Mouse (Mus musculus) lung, embryonic 14.5 days (tissue): ENCODE data around the gene Cep41. TPM values are rescaled to one million over a fixed set of nuclear protein-coding genes. Genes with fewer than 3 reads are reported as not detected.

Source experiments
- ATAC-seq: fragments of 200-750 bp; cut with Nextera tagmentation; 2 replicates; pipeline ENCODE4 v1.8.0; 2017; ENCODE audit warnings: mild to moderate bottlenecking, moderate TSS enrichment, moderate library complexity; ENCODE audit not compliant: insufficient read depth
- DNase-seq: peaks from one replicate; pipeline ENCODE4 v3.0.0-alpha.2; 2015
- H3K27ac ChIP-seq: fragments of 300-500 bp; sonication (generic); 2 replicates; pipeline ENCODE4 v1.5.1; 2014; ENCODE audit warnings: low read depth, mild to moderate bottlenecking, moderate library complexity
- H3K27me3 ChIP-seq: fragments of 300-500 bp; sonication (generic); 2 replicates; pipeline ENCODE4 v1.6.1; 2014; ENCODE audit warnings: low read length, control low read depth; ENCODE audit not compliant: insufficient read depth
- H3K36me3 ChIP-seq: fragments of 300-500 bp; sonication (generic); 2 replicates; pipeline ENCODE4 v1.6.1; 2014; ENCODE audit warnings: control low read depth; ENCODE audit not compliant: insufficient read depth
- H3K4me1 ChIP-seq: fragments of 300-500 bp; sonication (generic); 2 replicates; pipeline ENCODE4 v1.6.1; 2014; ENCODE audit warnings: antibody characterized with exemption, control low read depth; ENCODE audit not compliant: insufficient read depth
- H3K4me2 ChIP-seq: fragments of 300-500 bp; sonication (generic); 2 replicates; pipeline ENCODE4 v1.6.1; 2014; ENCODE audit warnings: mild to moderate bottlenecking
- H3K4me3 ChIP-seq: fragments of 300-500 bp; sonication (generic); 2 replicates; pipeline ENCODE4 v1.5.1; 2014; ENCODE audit warnings: low read depth, low read length
- H3K9ac ChIP-seq: fragments of 300-500 bp; sonication (generic); 2 replicates; pipeline ENCODE4 v1.6.1; 2014
- H3K9me3 ChIP-seq: fragments of 300-500 bp; sonication (generic); 2 replicates; pipeline ENCODE4 v1.6.1; 2016; ENCODE audit warnings: low read depth, low read length, control low read depth
- CTCF ChIP-seq: IDR thresholded peaks from 2 replicates; pipeline ENCODE4 v1.5.1; 2016; ENCODE audit warnings: antibody characterized with exemption, low read depth
- WGBS: fragments of 180-500 bp; shearing (Covaris S2); extraction: QIAGEN DNeasy Blood & Tissue Kit; methylation state at CpG from one replicate; pipeline ENCODE4 v1.1.7; 2014; 5-methylcytosine and 5-hydroxymethylcytosine counted together
- polyA plus RNA-seq: library from polyadenylated mRNA; unstranded; fragments of >200 nt; fragmentation: Nextera tagmentation; extraction: Ambion mirVana; gene quantifications from 2 replicates; pipeline ENCODE4 v1.2.1, GENCODE M21; 2014

Cep41 gene
- polyA plus RNA-seq, 1 experiment from 2014 or later, result 12.8 TPM

- Histone ChIP-seq H3K36me3 (no peaks in the 10 kb centered on the region), H3K9ac (0 out of 2 replicates have a peak overlapping the region, but pooled peaks have one; percentile 7), H3K4me1 (peaks cover 28% of the 10 kb centered on the region), H3K9me3 (no peaks in the 10 kb centered on the region), H3K4me3 (no peak overlapping the region), H3K27me3 (no peaks in the 10 kb centered on the region), H3K27ac (peak overlapping the region; percentile 89), H3K4me2 (peak overlapping the region; percentile 49)
- WGBS, result 14% methylated on average over 14 of the region's 14 CpGs
- ATAC-seq (peak; percentile 78), DNase-seq (peak; percentile 81)
- TF ChIP-seq CTCF, result no peak
These were observed 19.6 kb downstream of the Cep41 start for GRCm38 (mm10) chr6:30673764-30674561.

- Histone ChIP-seq H3K9me3 (no peaks in the 10 kb centered on the region), H3K27me3 (no peaks in the 10 kb centered on the region)
These were observed 21.9 kb downstream of the Cep41 start for GRCm38 (mm10) chr6:30671696-30672095.

GRCm38 (mm10) chr6:30667585-30667984 lies 26.0 kb downstream of the Cep41 start:
- Histone ChIP-seq H3K9me3 (no peaks in the 10 kb centered on the region), H3K4me2 (no peak overlapping the region), H3K4me1 (peaks cover 14% of the 10 kb centered on the region), H3K27me3 (no peaks in the 10 kb centered on the region), H3K4me3 (no peak overlapping the region), H3K27ac (no peak overlapping the region), H3K9ac (no peak overlapping the region), H3K36me3 (no peaks in the 10 kb centered on the region)
- DNase-seq (no peak), ATAC-seq (no peak)
- TF ChIP-seq CTCF, result no peak
- WGBS, result 47% methylated on average over 5 of the region's 5 CpGs

More at GRCm38 (mm10) chr6:30671696-30672095, 21.9 kb downstream of the Cep41 start:
- Histone ChIP-seq H3K4me1 (peaks cover 25% of the 10 kb centered on the region), H3K4me3 (no peak overlapping the region), H3K9ac (no peak overlapping the region), H3K36me3 (no peaks in the 10 kb centered on the region), H3K27ac (no peak overlapping the region), H3K4me2 (no peak overlapping the region)
- WGBS, result 78% methylated on average over 5 of the region's 5 CpGs
- ATAC-seq (no peak), DNase-seq (no peak)
- no peak for TF ChIP-seq CTCF

GRCm38 (mm10) chr6:30666043-30666442 lies 27.5 kb downstream of the Cep41 start:
- no peak for DNase-seq
- no peak overlapping the region for H3K4me3 ChIP-seq
- H3K4me2 ChIP-seq, result no peak overlapping the region
- no peaks in the 10 kb centered on the region for H3K36me3 ChIP-seq
- whole genome bisulfite sequencing, result 29% methylated on average over 6 of the region's 6 CpGs
- H3K9me3 ChIP-seq, result no peaks in the 10 kb centered on the region
- peaks cover 18% of the 10 kb centered on the region for H3K4me1 ChIP-seq
- peak overlapping the region; percentile 72; the same call in 1 of the 2 replicates for H3K27ac ChIP-seq
- H3K9ac ChIP-seq, result no peak overlapping the region
- H3K27me3 ChIP-seq, result no peaks in the 10 kb centered on the region
- ATAC-seq, result no peak
- no peak for TF ChIP-seq CTCF

GRCm38 (mm10) chr6:30665296-30665695 lies 28.3 kb downstream of the Cep41 start:
- H3K9ac ChIP-seq, result no peak overlapping the region
- no peaks in the 10 kb centered on the region for H3K9me3 ChIP-seq
- no peak overlapping the region for H3K4me3 ChIP-seq
- no peak for DNase-seq
- WGBS, result 25% methylated on average over 4 of the region's 4 CpGs
- H3K4me2 ChIP-seq, result no peak overlapping the region
- no peak for TF ChIP-seq CTCF
- no peaks in the 10 kb centered on the region for H3K36me3 ChIP-seq
- H3K4me1 ChIP-seq, result peaks cover 18% of the 10 kb centered on the region
- no peaks in the 10 kb centered on the region for H3K27me3 ChIP-seq
- no peak for ATAC-seq
- H3K27ac ChIP-seq, result peak overlapping the region; percentile 72

GRCm38 (mm10) chr6:30664776-30665175 lies 28.8 kb downstream of the Cep41 start:
- Histone ChIP-seq H3K27ac (peak overlapping the region; percentile 72), H3K9me3 (no peaks in the 10 kb centered on the region), H3K27me3 (no peaks in the 10 kb centered on the region), H3K4me2 (no peak overlapping the region), H3K36me3 (no peaks in the 10 kb centered on the region), H3K4me3 (no peak overlapping the region), H3K4me1 (peaks cover 18% of the 10 kb centered on the region), H3K9ac (no peak overlapping the region)
- ATAC-seq, result no peak
- no peak for TF ChIP-seq CTCF
- WGBS, result 49% methylated on average over 6 of the region's 6 CpGs
- DNase-seq, result no peak

- H3K27ac ChIP-seq, result no peak overlapping the region
These were observed 34.9 kb downstream of the Cep41 start for GRCm38 (mm10) chr6:30658619-30659018.

More at GRCm38 (mm10) chr6:30658619-30659018, 34.9 kb downstream of the Cep41 start:
- TF ChIP-seq CTCF, result no peak
- no peak overlapping the region for H3K9ac ChIP-seq
- H3K4me3 ChIP-seq, result no peak overlapping the region
- ATAC-seq (no peak), DNase-seq (no peak)
- WGBS, result 62% methylated on average over 9 of the region's 9 CpGs
- no peaks in the 10 kb centered on the region for H3K27me3 ChIP-seq
- H3K4me2 ChIP-seq, result no peak overlapping the region
- no peaks in the 10 kb centered on the region for H3K36me3 ChIP-seq
- no peaks in the 10 kb centered on the region for H3K9me3 ChIP-seq
- H3K4me1 ChIP-seq, result peaks cover 26% of the 10 kb centered on the region; the same call in 1 of the 2 replicates
